Mouse (Mus musculus) A20 (cell line): ENCODE data around the gene Acss2.
"Not testable (repeated sequence)": the region's sequence is repeated elsewhere in the genome, so short reads cannot be mapped to it uniquely, and the experiment has no call there.

Source experiments
- DNase-seq: peaks from one replicate; pipeline ENCODE4 v3.0.0-alpha.2; 2011; ENCODE audit warnings: low read depth, low spot score

Gene Acss2

GRCm38 (mm10) chr2:155589521-155589920 lies 71.8 kb downstream of the Acss2 start:
- DNase-seq, result no peak

GRCm38 (mm10) chr2:155590876-155591275 lies 73.1 kb downstream of the Acss2 start:
- no peak for DNase-seq

- peak; percentile 44 for DNase-seq
These were observed 73.9 kb downstream of the Acss2 start for GRCm38 (mm10) chr2:155591676-155592075.

GRCm38 (mm10) chr2:155592137-155592853 lies 74.5 kb downstream of the Acss2 start, which contains the start of gene Gss:
Gss (minus strand) TSS chr2:155592810.
- DNase-seq, result peak; percentile 96

GRCm38 (mm10) chr2:155592854-155593283 lies 75.1 kb downstream of the Acss2 start:
- no peak for DNase-seq

- no peak for DNase-seq
These were observed 77.8 kb downstream of the Acss2 start for GRCm38 (mm10) chr2:155595516-155595915.

GRCm38 (mm10) chr2:155603707-155604106 lies 86.0 kb downstream of the Acss2 start:
- DNase-seq, result no peak

- DNase-seq, result no peak
These were observed 87.0 kb downstream of the Acss2 start for GRCm38 (mm10) chr2:155604560-155605235.

- not testable (repeated sequence) for DNase-seq
These were observed 87.5 kb downstream of the Acss2 start for GRCm38 (mm10) chr2:155605236-155605589.

- DNase-seq, result no peak
These were observed 88.6 kb downstream of the Acss2 start for GRCm38 (mm10) chr2:155606360-155606759.

- DNase-seq, result no peak
These were observed 93.2 kb downstream of the Acss2 start, which contains the start of gene Myh7b for GRCm38 (mm10) chr2:155610978-155611377. Myh7b (plus strand) TSS chr2:155611212.

GRCm38 (mm10) chr2:155611834-155612550 lies 94.2 kb downstream of the Acss2 start:
- no peak for DNase-seq

GRCm38 (mm10) chr2:155613326-155613755 lies 95.6 kb downstream of the Acss2 start:
- peak; percentile 88 for DNase-seq

- no peak for DNase-seq
These were observed 96.2 kb downstream of the Acss2 start for GRCm38 (mm10) chr2:155613953-155614352.

- DNase-seq, result no peak
These were observed 99.2 kb downstream of the Acss2 start for GRCm38 (mm10) chr2:155616971-155617370.

- peak; percentile 69 for DNase-seq
These were observed 102.1 kb downstream of the Acss2 start for GRCm38 (mm10) chr2:155619817-155620216.

- no peak for DNase-seq
These were observed 104.9 kb downstream of the Acss2 start for GRCm38 (mm10) chr2:155622606-155623005.

- no peak for DNase-seq
These were observed 106.2 kb downstream of the Acss2 start for GRCm38 (mm10) chr2:155623996-155624395.

GRCm38 (mm10) chr2:155624730-155625129 lies 107.0 kb downstream of the Acss2 start:
- peak; percentile 74 for DNase-seq

GRCm38 (mm10) chr2:155626277-155626676 lies 108.5 kb downstream of the Acss2 start:
- no peak for DNase-seq

GRCm38 (mm10) chr2:155627030-155627738 lies 109.4 kb downstream of the Acss2 start:
- DNase-seq, result peak; percentile 64

GRCm38 (mm10) chr2:155628112-155628511 lies 110.4 kb downstream of the Acss2 start:
- no peak for DNase-seq
